Mouse (Mus musculus) embryonic fibroblast, embryonic 13.5 days (primary cell): Measurements from ENCODE around the gene Trnp1.

Experiments
- CTCF ChIP-seq: IDR thresholded peaks from 2 replicates; pipeline ENCODE4 v1.5.1; 2011; ENCODE audit warnings: mild to moderate bottlenecking, control low read depth, low read length, moderate library complexity, borderline replicate concordance; ENCODE audit not compliant: insufficient read depth
- POLR2A ChIP-seq: IDR thresholded peaks from 2 replicates; pipeline ENCODE4 v1.6.1; 2011; ENCODE audit warnings: low read depth, mild to moderate bottlenecking, control low read depth, low read length, moderate library complexity

- TF ChIP-seq POLR2A = no peak
- TF ChIP-seq CTCF = no peak
These were observed 51.0 kb downstream of the Trnp1 start for GRCm38 (mm10) chr4:133447366-133447765.
